Mouse (Mus musculus): ENCODE data around the gene Ost4. TPM values are rescaled to one million over a fixed set of nuclear protein-coding genes. Genes with fewer than 3 reads are reported as not detected.

The Ost4 gene
- total RNA-seq, 4 experiments from 2014 or later, result 78.4 to 104 (median 90.6) TPM

Other genes starting within 250 kb of the Ost4 start
- gene Cenpa, start 241.0 kb downstream of the Ost4 start, total RNA-seq (2022), result 1 to 10 TPM; 2.3 to 5.2 (median 3.4) TPM
- 10 to 100 TPM; 23.6 to 33.6 (median 30.8) TPM for gene Dpysl5, start 196.2 kb downstream of the Ost4 start, total RNA-seq (2022)
- 100 to 1,000 TPM; 225 to 231 (median 227) TPM for gene Mapre3, start 93.1 kb downstream of the Ost4 start, total RNA-seq (2022)
- 10 to 100 TPM; 54.0 to 81.0 (median 67.7) TPM for gene Tmem214, start 39.8 kb downstream of the Ost4 start, total RNA-seq (2022)
- gene Agbl5, start 19.1 kb downstream of the Ost4 start, total RNA-seq (2022), result 10 to 100 TPM; 14.4 to 19.3 (median 16.2) TPM
- 1 to 10 TPM; 2.1 to 3.1 (median 2.6) TPM for gene Emilin1, start 5.6 kb upstream of the Ost4 start, total RNA-seq (2022)
- gene Khk, start 13.6 kb upstream of the Ost4 start, total RNA-seq (2022), result 10 to 100 TPM; 13.2 to 23.8 (median 16.8) TPM
- 10 to 100 TPM; 13.8 to 19.2 (median 18.8) TPM for gene Cgref1, start 37.8 kb upstream of the Ost4 start, total RNA-seq (2022)
- gene Preb, start 52.6 kb upstream of the Ost4 start, total RNA-seq (2022), result 100 to 1,000 TPM; 118 to 148 (median 139) TPM
- under 1 TPM; 0.14 to 0.28 (median 0.22) TPM for gene Tcf23, start 60.9 kb upstream of the Ost4 start, total RNA-seq (2022)
- 10 to 100 TPM; 69.8 to 92.2 (median 78.6) TPM for gene Atraid, start 140.5 kb upstream of the Ost4 start, total RNA-seq (2022)
- gene Slc5a6, start 141.1 kb upstream of the Ost4 start, total RNA-seq (2022), result 10 to 100 TPM; 15.8 to 21.3 (median 18.6) TPM
- gene Cad, start 147.0 kb upstream of the Ost4 start, total RNA-seq (2022), result 10 to 100 TPM; 18.2 to 20.4 (median 19.2) TPM
- not detected for gene Dnajc5g, start 198.5 kb upstream of the Ost4 start, total RNA-seq (2022)
- gene Slc30a3, start 200.4 kb upstream of the Ost4 start, total RNA-seq (2022), result 10 to 100 TPM; 65.2 to 81.6 (median 76.8) TPM
- not detected for gene Trim54, start 208.9 kb upstream of the Ost4 start, total RNA-seq (2022)
- gene Ucn, start 231.0 kb upstream of the Ost4 start, total RNA-seq (2022), result not detected
- gene Mpv17, start 246.5 kb upstream of the Ost4 start, total RNA-seq (2022), result 10 to 100 TPM; 53.4 to 61.1 (median 59.8) TPM

All from layer of hippocampus, adult 8-10 months (tissue).